In the genomic region with DNA sequence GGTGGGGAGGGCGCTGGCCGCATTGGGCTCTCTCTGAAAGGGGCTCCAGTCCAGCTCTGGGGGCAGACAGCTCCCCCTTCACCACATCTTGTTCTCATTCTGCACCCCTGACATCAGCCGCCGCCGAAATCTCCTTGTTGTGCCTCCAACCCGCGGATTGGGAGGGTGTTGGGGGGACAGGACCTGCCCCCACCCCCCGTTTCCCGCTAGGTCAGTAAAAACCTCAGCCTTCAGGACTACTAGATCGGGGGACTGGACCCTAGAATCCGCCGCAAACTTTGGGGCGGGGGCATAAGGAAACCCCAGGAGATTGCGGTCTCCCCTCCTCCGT, we compare ENCODE assay signal across 9 mouse cellular contexts. TPM values are rescaled to one million over a fixed set of nuclear protein-coding genes. Genes with fewer than 3 reads are reported as not detected.
DNase-seq lines count a peak whose midpoint lies in the region; ATAC-seq lines count a peak whose summit lies in the region.
"Had no signal": no experiment of that assay in that cellular context is flagged by ENCODE, and none has a peak within 500 bp of the region (broad histone marks: within the 10 kb centered on the region; RNA-seq: fewer than 3 reads in every experiment).

No protein-coding gene starts in this region.

- H3K4me1 ChIP-seq in kidney, embryonic 14.5 days (ENCODE audit: control insufficient read depth, insufficient read depth, low read length), result peaks cover 64% of the 10 kb centered on the region
- H3K4me1 ChIP-seq in embryonic facial prominence, embryonic 11.5 days (ENCODE audit: control insufficient read depth, insufficient read depth, low read length), result peaks cover 12% of the 10 kb centered on the region
- H3K4me1 ChIP-seq in hindbrain, embryonic 14.5 days (replicated peaks; ENCODE audit: control insufficient read depth, insufficient read depth, low read length), result peaks cover 57% of the 10 kb centered on the region
- H3K4me1 ChIP-seq in midbrain, embryonic 16.5 days (ENCODE audit: control insufficient read depth, insufficient read depth, low read length), result peaks cover 51% of the 10 kb centered on the region

- ATAC-seq in kidney, embryonic 14.5 days (ENCODE audit: low FRiP score, low TSS enrichment), result no peak
- ATAC-seq in embryonic facial prominence, embryonic 11.5 days (replicated peaks; ENCODE audit: insufficient number of reproducible peaks, low FRiP score, low TSS enrichment, low read depth), result no peak
- ATAC-seq in hindbrain, embryonic 14.5 days (ENCODE audit: low FRiP score), result no peak
- ATAC-seq in midbrain, embryonic 16.5 days, result no peak

- H3K9ac ChIP-seq in kidney, embryonic 14.5 days (ENCODE audit: low read depth, low read length), result peak overlapping the region; percentile 75
- peak overlapping the region; percentile 77 for H3K9ac ChIP-seq in embryonic facial prominence, embryonic 11.5 days (replicated peaks; ENCODE audit: low read length)
- peak overlapping the region; percentile 97 for H3K9ac ChIP-seq in hindbrain, embryonic 14.5 days
- peak overlapping the region; percentile 96 for H3K9ac ChIP-seq in midbrain, embryonic 16.5 days (ENCODE audit: low read depth, low read length)

- peak overlapping the region; percentile 73 for H3K4me3 ChIP-seq in kidney, embryonic 14.5 days (ENCODE audit: low read length)
- peak overlapping the region; percentile 62 for H3K4me3 ChIP-seq in embryonic facial prominence, embryonic 11.5 days (ENCODE audit: low read depth, low read length)
- peak overlapping the region; percentile 91 for H3K4me3 ChIP-seq in hindbrain, embryonic 14.5 days (replicated peaks; ENCODE audit: low read length)
- H3K4me3 ChIP-seq in midbrain, embryonic 16.5 days (ENCODE audit: low read depth, low read length), result peak overlapping the region; percentile 77
- H3K4me3 ChIP-seq: myocyte had no signal

- H3K36me3 ChIP-seq in kidney, embryonic 14.5 days (ENCODE audit: control insufficient read depth, insufficient read depth, low read length), result no peaks in the 10 kb centered on the region
- no peaks in the 10 kb centered on the region for H3K36me3 ChIP-seq in embryonic facial prominence, embryonic 11.5 days (replicated peaks; ENCODE audit: control insufficient read depth, insufficient read depth, low read depth, low read length)
- no peaks in the 10 kb centered on the region for H3K36me3 ChIP-seq in hindbrain, embryonic 14.5 days (replicated peaks; ENCODE audit: control insufficient read depth, insufficient read depth)
- no peaks in the 10 kb centered on the region for H3K36me3 ChIP-seq in midbrain, embryonic 16.5 days (ENCODE audit: control insufficient read depth, insufficient read depth, low read length)

- no peak overlapping the region for H3K27ac ChIP-seq in kidney, embryonic 14.5 days (ENCODE audit: low read depth, low read length)
- H3K27ac ChIP-seq in embryonic facial prominence, embryonic 11.5 days (replicated peaks; ENCODE audit: low read depth, low read length), result peak overlapping the region; percentile 92
- H3K27ac ChIP-seq in hindbrain, embryonic 14.5 days, result peak overlapping the region; percentile 88
- peak overlapping the region; percentile 84 for H3K27ac ChIP-seq in midbrain, embryonic 16.5 days (ENCODE audit: low read length)

- H3K27me3 ChIP-seq in kidney, embryonic 14.5 days (ENCODE audit: control insufficient read depth, insufficient read depth, low read length), result peaks cover 30% of the 10 kb centered on the region
- peaks cover 9% of the 10 kb centered on the region for H3K27me3 ChIP-seq in embryonic facial prominence, embryonic 11.5 days (ENCODE audit: control insufficient read depth, insufficient read depth, low read length)
- no peaks in the 10 kb centered on the region for H3K27me3 ChIP-seq in hindbrain, embryonic 14.5 days (ENCODE audit: control insufficient read depth, insufficient read depth, low read length)
- H3K27me3 ChIP-seq in midbrain, embryonic 16.5 days (ENCODE audit: control insufficient read depth, insufficient read depth, low read depth, low read length), result no peaks in the 10 kb centered on the region

- H3K4me2 ChIP-seq in kidney, embryonic 14.5 days (replicated peaks; ENCODE audit: low read depth, low read length), result peak overlapping the region; percentile 97
- H3K4me2 ChIP-seq in embryonic facial prominence, embryonic 11.5 days (ENCODE audit: low read depth, low read length), result peak overlapping the region; percentile 61
- peak overlapping the region; percentile 96 for H3K4me2 ChIP-seq in hindbrain, embryonic 14.5 days (replicated peaks)
- peak overlapping the region; percentile 82 for H3K4me2 ChIP-seq in midbrain, embryonic 16.5 days (ENCODE audit: low read length)

- H3K9me3 ChIP-seq in kidney, embryonic 14.5 days (ENCODE audit: control insufficient read depth, low read length), result no peaks in the 10 kb centered on the region
- no peaks in the 10 kb centered on the region for H3K9me3 ChIP-seq in embryonic facial prominence, embryonic 11.5 days (replicated peaks; ENCODE audit: control insufficient read depth, low read length)
- H3K9me3 ChIP-seq in hindbrain, embryonic 14.5 days (ENCODE audit: control insufficient read depth, low read length), result no peaks in the 10 kb centered on the region
- no peaks in the 10 kb centered on the region for H3K9me3 ChIP-seq in midbrain, embryonic 16.5 days (replicated peaks; ENCODE audit: control insufficient read depth, low read length, poor library complexity, severe bottlenecking)

- 1% methylated on average over 15 of the region's 15 CpGs for WGBS in kidney, embryonic 14.5 days
- under 1% methylated on average over 15 of the region's 15 CpGs for WGBS in embryonic facial prominence, embryonic 11.5 days
- WGBS in hindbrain, embryonic 14.5 days, result 2% methylated on average over 14 of the region's 15 CpGs
- 0% methylated on average over 15 of the region's 15 CpGs for WGBS in midbrain, embryonic 16.5 days

- DNase-seq in kidney, postnatal 14 days, result no peak
- peak; percentile 70 for DNase-seq in embryonic facial prominence, embryonic 11.5 days (ENCODE audit: low spot score)
- DNase-seq in hindbrain, embryonic 14.5 days (ENCODE audit: low spot score), result no peak
- no peak for DNase-seq in adrenal gland, postnatal 10 days
- no peak for DNase-seq in retina, embryonic 14.5 days (ENCODE audit: low spot score)
- no peak for DNase-seq in thymus, adult 18-20 months

RNA-seq across cellular contexts. Expression of gene Cacna1g, which starts 1.4 kb away (rescaled TPM):
- 8.7 and 14.1 TPM in 2 replicates for polyA plus RNA-seq in kidney, embryonic 14.5 days (2014; fragmentation: Nextera tagmentation; extraction: Ambion mirVana)
- polyA plus RNA-seq in embryonic facial prominence, embryonic 11.5 days (2014; fragmentation: Nextera tagmentation; extraction: Ambion mirVana), result 10.9 and 14.1 TPM in 2 replicates
- polyA plus RNA-seq in hindbrain, embryonic 14.5 days (2014; fragmentation: Nextera tagmentation; extraction: Ambion mirVana), result 18.6 and 22.8 TPM in 2 replicates
- 18.4 and 21.2 TPM in 2 replicates for polyA plus RNA-seq in midbrain, embryonic 16.5 days (2015; fragmentation: Nextera tagmentation; extraction: Ambion mirVana)
- total RNA-seq in adrenal gland, postnatal 10 days (2021), result 1 to 10 TPM; 2.1 to 2.8 TPM

RNA-seq across cellular contexts. Expression of gene Spata20, which starts 13.4 kb away (rescaled TPM):
- 0.07 and 0.23 TPM in 2 replicates for polyA plus RNA-seq in kidney, embryonic 14.5 days (2014; fragmentation: Nextera tagmentation; extraction: Ambion mirVana)
- 0.08 and 0.27 TPM in 2 replicates for polyA plus RNA-seq in embryonic facial prominence, embryonic 11.5 days (2014; fragmentation: Nextera tagmentation; extraction: Ambion mirVana)
- polyA plus RNA-seq in hindbrain, embryonic 14.5 days (2014; fragmentation: Nextera tagmentation; extraction: Ambion mirVana), result 0.33 and 1.3 TPM in 2 replicates
- 0.43 and 0.66 TPM in 2 replicates for polyA plus RNA-seq in midbrain, embryonic 16.5 days (2015; fragmentation: Nextera tagmentation; extraction: Ambion mirVana)
- total RNA-seq in adrenal gland, postnatal 10 days (2021), result not detected
- polyA plus RNA-seq: myocyte had no signal

RNA-seq across cellular contexts. Expression of gene Epn3, which starts 27.2 kb away (rescaled TPM):
- 13.4 and 16.4 TPM in 2 replicates for polyA plus RNA-seq in kidney, embryonic 14.5 days (2014; fragmentation: Nextera tagmentation; extraction: Ambion mirVana)
- polyA plus RNA-seq in embryonic facial prominence, embryonic 11.5 days (2014; fragmentation: Nextera tagmentation; extraction: Ambion mirVana), result 1.5 and 2.3 TPM in 2 replicates
- 1.6 and 2.0 TPM in 2 replicates for polyA plus RNA-seq in hindbrain, embryonic 14.5 days (2014; fragmentation: Nextera tagmentation; extraction: Ambion mirVana)
- 0.43 and 0.57 TPM in 2 replicates for polyA plus RNA-seq in midbrain, embryonic 16.5 days (2015; fragmentation: Nextera tagmentation; extraction: Ambion mirVana)
- 10 to 100 TPM in 1 of 2 experiments, 1 to 10 TPM in 1; 7.0 to 10.2 TPM for total RNA-seq in adrenal gland, postnatal 10 days (2021)

RNA-seq across cellular contexts. Expression of gene Mycbpap, which starts 49.0 kb away (rescaled TPM):
- 1.6 and 2.6 TPM in 2 replicates for polyA plus RNA-seq in kidney, embryonic 14.5 days (2014; fragmentation: Nextera tagmentation; extraction: Ambion mirVana)
- 1.9 and 2.4 TPM in 2 replicates for polyA plus RNA-seq in embryonic facial prominence, embryonic 11.5 days (2014; fragmentation: Nextera tagmentation; extraction: Ambion mirVana)
- polyA plus RNA-seq in hindbrain, embryonic 14.5 days (2014; fragmentation: Nextera tagmentation; extraction: Ambion mirVana), result 3.3 and 5.1 TPM in 2 replicates
- polyA plus RNA-seq in midbrain, embryonic 16.5 days (2015; fragmentation: Nextera tagmentation; extraction: Ambion mirVana), result 4.9 and 5.6 TPM in 2 replicates
- 1 to 10 TPM; 3.3 to 4.8 TPM for total RNA-seq in adrenal gland, postnatal 10 days (2021)
